Mouse (Mus musculus) kidney, adult 2 months (tissue): Measurements from ENCODE around the gene Prpf6.

ENCODE experiments used
- CTCF ChIP-seq: fragments of 200-500 bp; conservative IDR thresholded peaks from 2 replicates; pipeline ENCODE4 v1.5.1; 2011; ENCODE audit warnings: low read depth, mild to moderate bottlenecking, control low read depth, low read length, moderate library complexity, mixed read lengths; ENCODE audit not compliant: insufficient read depth, insufficient read length
- POLR2A ChIP-seq: fragments of 200-500 bp; IDR thresholded peaks from one replicate; pipeline ENCODE4 v1.6.1; 2011; ENCODE audit warnings: low read depth, low read length, control low read depth

- no peak for TF ChIP-seq CTCF
- no peak for TF ChIP-seq POLR2A
Measured at GRCm38 (mm10) chr2:181548682-181549081, 43.0 kb upstream of the Prpf6 start.
